Mouse (Mus musculus) heart, postnatal 36 days (tissue): ENCODE data around the gene Camk2g. TPM values are rescaled to one million over a fixed set of nuclear protein-coding genes. Genes with fewer than 3 reads are reported as not detected.
"Not testable (repeated sequence)": the region's sequence is repeated elsewhere in the genome, so short reads cannot be mapped to it uniquely, and the experiment has no call there.

ENCODE experiments used
- DNase-seq, 2 experiments: peaks; one replicate each; pipeline ENCODE4 v3.0.0; 2021 to 2022
- intact Hi-C: fragments of 180-260 bp; cut with DNase I; formaldehyde crosslinking; loops from one replicate; pipeline ENCODE4 v1.15.1; 2025
- total RNA-seq, 2 experiments: library from RNA; stranded (reverse); gene quantifications; 2 replicates each; pipeline ENCODE4 v1.2.3; 2021

Camk2g gene
- total RNA-seq, 2 experiments from 2014 or later = 51.4 to 52.8 TPM

DNA sequence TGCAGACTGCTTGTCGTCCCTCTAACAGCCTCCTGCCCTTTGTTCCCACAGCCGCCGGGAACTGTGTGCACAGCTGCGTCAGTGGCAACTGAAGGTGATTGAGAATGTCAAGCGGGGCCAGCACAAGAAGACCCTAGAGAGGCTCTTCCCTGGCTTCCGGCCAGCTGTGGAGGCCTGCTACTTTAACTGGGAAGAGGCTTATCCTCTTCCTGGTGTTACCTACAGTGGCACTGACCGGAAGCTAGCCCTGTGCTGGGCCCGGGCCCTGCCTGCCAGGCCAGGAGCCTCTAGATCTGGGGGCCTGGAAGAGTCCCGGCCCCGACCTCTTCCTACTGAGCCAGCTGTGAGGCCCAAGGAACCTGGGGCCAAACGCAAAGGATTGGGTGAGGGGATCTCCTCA is 80.1 kb downstream of the Camk2g start:
- intact Hi-C loops = no loop called here

DNA sequence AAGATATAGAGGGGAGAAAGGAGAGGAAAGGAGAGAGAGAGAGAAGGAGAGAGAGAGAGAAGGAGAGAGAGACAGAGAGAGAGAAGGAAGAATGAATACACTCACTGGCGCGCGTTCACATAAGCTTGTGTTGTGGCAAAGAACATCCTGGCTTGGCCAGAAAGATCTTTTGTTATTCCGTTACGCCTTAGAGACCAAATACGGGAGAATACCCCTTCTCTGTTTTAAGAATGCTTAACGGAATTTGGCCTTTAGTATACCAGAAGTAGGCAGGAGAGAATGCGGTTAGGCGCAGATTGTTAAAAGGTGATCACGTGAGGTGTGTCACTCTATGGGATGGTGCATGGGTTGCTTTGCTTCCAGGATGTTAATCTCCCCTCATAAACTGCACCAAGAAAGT is 85.6 kb downstream of the Camk2g start:
- DNase-seq = no peak
- intact Hi-C loops = no loop called here

More for the DNA sequence above, 80.1 kb downstream of the Camk2g start:
- DNase-seq = no peak

DNA sequence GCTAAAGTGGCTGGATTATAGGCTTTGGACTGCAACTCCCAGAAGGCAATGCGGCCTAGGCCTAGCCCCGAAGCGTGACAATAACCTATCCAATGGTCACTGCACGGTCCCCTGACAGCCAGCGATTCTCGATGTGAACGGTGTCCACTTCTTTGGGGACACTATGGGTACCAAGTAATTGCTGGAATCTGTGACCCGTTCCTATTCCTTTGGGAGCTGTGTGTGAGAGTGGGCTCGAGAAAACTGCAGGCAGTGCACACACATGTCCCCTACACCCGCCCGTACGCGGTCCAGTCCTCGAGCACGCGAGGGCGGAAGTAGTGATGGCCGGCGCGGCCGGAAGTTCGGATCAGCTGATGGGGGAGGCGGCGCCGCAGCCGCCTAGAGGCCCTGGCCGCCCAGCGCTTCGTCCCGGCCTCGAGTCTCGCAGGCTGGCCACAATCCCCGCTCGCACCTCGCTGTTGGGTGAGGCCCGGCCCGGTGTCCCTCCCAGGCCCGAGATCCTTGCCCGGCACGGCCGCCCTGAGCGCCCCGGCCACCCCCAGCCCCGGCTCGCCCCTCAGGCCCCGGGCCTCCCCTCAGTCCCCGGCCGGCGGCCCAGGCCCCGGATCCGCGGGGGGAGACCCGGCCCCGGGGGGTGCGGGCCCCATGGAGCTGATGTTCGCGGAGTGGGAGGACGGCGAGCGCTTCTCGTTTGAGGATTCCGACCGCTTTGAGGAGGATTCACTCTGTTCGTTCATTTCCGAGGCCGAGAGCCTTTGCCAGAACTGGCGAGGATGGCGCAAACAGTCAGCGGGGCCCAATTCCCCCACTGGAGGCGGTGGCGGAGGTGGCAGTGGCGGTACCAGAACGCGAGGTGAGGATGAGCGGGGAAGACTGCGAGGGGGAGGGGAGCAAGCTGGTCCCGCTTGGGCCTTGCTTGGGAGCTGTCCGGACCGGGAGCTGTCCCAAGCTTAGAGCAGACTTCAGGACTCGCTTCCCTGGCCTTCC is 86.4 kb downstream of the Camk2g start, which contains the start of gene Zswim8:
TSS of gene Zswim8 (plus strand) at position 352 of the 990 bp plus-strand sequence.
- intact Hi-C loops = no loop called here
- DNase-seq = peak; percentile 87 to 94

DNA sequence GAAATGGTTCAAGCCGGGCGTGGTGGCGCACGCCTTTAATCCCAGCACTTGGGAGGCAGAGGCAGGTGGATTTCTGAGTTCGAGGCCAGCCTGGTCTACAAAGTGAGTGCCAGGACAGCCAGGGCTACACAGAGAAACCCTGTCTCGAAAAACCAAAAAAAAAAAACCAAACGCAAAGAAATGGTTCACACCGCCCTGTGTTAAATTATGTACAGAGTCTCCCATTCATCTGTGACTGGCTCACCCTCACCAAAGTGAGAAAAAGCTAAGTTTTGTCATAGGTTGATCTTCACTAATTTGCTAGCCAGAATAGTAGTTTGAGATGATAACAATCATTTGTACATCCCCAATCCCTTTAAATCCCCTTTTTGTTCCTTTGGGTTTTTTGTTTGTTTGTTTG is 90.4 kb downstream of the Camk2g start:
- intact Hi-C loops, DNase-seq: not testable (repeated sequence)

DNA sequence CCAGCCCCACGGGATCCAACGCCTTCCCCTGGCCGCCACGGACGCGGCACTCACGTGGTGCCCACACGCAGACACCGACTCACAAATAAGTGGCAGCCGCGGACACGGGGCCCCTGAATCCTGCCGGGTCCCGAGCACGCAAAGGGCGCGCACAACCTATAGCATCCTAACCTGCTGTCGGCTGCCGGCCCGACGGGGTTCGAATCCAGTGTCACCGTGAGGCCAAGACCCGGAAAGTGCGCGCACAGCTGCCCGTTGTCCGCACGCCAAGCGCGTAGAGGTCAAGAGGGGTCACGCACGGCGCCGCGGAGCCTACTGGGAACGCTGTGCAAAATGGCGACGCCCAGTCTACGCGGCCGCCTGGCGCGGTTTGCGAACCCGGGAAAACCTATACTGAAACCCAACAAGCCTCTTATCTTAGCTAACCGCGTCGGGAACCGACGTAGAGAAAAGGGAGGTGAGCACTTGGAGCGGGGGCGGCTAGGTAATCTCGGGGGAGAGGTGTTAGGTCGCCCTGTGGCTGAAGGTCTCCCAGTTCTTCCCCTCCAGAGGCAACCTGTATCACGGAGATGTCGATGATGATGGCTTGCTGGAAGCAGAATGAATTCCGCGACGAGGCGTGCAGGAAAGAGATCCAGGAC is 91.0 kb downstream of the Camk2g start, which contains the start of gene Chchd1:
TSS of gene Chchd1 (plus strand) at position 266 of the 641 bp plus-strand sequence.
- intact Hi-C loops = no loop called here
- peak; percentile 95 for DNase-seq

DNA sequence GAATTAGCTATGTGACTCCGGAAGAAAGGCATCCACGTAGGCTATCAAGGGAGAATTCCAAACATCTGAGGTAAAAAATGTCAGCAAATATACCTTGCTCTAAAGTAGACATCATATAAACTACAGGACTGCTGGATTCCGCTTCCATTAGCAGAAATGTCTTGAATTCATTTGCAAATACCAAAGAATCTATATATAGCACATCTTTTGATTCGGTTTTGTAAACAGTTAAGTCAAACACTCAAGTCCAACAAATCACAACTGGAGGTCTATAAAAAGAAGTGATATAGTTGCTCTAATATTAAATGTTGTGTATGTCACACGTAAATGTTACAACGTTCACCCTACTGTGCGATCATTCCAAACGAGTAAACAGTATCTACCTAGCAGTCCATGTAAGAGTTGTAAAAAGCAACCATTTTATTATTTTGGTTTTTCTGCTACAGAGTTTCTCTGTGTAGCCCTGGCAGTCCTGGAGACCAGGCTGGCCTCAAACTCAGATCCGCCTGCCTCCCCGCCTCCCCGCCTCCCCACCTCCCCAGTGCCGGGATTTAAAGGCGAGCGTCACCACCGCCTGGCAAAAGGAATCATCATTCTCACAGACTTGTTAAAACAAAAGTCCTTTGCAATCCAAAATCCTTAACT is 91.7 kb downstream of the Camk2g start:
- no peak for DNase-seq
- intact Hi-C loops = no loop called here

DNA sequence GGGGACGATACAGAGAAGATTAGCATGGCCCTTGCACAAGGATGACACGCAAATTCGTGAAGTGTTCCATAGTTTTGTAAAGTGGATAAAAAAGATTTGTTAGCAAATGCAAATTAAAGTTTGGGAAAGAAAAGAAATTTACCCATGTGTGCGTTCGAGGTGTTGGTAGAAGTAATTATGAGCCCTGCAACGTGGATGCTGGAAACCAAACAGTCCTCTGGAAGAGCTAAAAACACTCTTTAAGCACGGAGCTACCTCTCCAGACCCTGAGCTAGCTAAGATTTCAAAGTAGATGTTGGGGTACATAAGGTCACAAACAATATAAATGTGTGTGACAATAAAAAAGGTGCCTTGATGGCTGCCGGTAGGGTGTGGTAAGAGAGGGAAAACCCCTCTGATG is 92.3 kb downstream of the Camk2g start:
- DNase-seq = no peak
- intact Hi-C loops = no loop called here

DNA sequence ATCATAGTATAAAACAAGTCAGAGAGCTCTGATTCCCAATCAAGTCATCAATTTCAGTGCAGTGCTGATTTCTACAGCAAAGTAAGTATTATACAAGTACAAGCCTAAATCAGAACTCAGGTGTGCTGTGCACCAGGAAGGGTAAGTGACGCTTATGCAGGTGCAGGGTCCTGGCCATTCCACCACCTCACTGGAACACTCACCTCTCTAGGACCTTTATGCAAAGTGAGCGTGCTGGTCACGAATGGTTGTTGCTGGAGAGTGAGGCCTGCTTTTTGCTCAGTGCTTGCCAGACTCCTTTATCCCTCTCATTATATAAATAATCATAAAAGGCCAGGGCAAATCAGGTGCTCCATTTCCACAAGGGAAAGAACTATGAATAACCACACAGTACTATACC is 93.5 kb downstream of the Camk2g start:
- intact Hi-C loops = no loop called here
- DNase-seq = no peak

DNA sequence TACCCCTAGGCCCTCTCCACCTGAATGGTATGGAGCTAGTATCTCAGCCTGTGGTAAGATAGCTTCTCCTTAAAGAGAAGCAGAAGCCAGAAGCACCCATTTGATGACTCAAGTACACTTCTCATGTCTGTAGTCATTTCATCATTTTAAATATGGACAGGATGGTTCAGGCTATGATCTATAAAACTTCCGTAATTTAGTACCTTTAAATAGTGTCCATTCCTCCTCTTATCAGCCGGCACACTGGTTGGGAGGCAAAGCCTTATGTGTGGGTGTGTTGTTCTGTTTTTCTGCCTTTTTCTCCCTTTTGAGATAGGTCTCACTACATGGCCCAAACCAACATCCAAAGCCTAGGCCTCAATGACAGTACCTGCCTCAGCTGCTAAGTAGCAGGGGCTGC is 95.4 kb downstream of the Camk2g start:
- intact Hi-C loops = no loop called here
- DNase-seq = no peak

DNA sequence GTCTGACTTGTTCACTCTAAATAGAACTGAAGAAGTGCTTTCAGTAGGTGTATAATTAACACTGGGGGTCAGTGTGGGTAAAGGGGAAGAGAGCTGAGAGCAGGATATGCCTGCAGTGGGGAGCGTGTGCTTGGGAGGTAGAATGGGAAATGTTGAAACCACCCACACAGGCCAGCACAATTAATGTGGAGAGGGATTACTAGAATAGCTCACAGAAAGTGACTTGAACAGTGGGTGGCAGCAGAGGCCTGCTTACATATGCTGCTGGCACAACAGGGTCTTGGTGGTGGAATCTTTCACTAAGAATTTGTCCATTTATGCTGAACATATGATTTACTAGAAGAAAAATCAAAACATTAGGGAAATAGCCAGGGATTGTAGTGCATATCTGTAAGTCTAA is 96.9 kb downstream of the Camk2g start:
- intact Hi-C loops = no loop called here
- DNase-seq = peak; percentile 35 to 36

DNA sequence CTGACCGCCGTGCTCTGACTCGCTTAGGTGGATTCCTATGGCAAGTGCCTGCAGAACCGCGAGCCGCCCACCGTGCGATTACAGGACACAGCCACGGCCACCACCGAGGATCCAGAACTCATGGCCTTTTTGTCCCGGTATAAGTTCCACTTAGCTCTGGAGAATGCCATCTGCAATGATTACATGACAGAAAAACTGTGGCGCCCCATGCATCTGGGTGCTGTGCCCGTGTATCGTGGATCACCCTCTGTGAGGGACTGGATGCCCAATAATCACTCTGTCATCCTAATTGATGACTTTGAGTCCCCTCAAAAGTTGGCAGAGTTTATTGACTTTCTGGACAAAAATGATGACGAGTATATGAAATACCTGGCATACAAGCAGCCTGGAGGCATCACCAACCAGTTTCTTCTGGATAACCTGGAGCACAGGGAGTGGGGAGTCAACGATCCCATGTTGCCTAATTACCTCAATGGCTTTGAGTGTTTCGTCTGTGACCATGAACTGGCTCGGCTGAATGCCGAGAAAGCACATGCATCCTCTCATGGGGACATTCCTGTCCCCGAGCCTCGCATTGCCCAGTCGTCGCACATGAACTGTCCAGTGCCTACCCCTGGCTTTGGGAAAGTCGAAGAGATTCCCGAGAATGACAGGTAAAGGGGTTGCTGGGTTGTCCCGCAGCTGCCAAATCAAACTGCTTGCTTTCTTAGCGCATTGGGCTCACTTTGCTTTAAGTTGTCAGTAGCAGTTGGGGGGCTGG is 97.9 kb downstream of the Camk2g start:
- intact Hi-C loops = no loop called here
- peak in 1 of 2 experiments; percentile 30 for DNase-seq

DNA sequence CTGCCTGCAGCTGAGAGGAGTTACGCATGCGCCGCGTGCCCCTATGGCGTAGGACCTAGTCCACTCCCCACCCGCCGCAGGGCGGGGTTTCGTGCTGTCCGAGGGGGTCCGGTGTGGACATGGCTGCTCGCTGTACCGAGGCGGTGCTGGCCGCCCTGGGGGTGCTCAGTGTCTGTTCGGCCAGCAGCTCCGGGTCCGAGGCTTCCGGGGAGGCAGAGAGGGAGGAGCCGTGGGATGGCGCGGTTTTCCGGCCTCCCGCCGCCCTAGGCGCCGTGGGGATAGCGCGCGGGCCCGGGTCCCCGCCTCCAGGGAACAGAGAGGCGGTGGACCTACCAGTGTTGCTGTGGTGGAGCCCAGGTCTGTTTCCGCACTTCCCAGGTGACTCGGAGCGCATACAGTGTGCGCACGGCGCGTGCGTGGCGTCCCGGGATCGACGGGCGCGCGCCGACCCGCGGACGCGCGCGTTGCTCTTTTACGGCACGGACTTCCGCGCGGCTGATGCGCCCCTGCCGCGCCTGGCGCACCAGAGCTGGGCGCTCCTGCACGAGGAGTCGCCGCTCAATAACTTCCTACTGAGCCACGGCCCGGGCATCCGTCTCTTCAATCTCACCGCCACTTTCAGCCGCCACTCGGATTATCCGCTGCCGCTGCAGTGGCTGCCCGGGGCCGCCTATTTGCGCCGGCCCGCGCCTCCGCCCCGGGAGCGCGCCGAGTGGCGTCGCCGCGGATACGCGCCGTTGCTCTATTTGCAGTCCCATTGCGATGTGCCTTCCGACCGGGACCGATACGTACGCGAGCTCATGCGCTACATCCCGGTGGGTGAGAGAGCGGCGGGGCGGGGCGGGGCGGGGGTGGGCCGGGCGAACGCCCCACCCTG is 98.8 kb downstream of the Camk2g start, which contains the start of gene Fut11:
TSS of gene Fut11 (plus strand) at position 85 of the 877 bp plus-strand sequence.
- DNase-seq = peak; percentile 84 to 85
- intact Hi-C loops = loop anchor here (5.0 kb wide), 1 partner anchor 53 kb away; the partner anchor contains the start of gene Usp54

DNA sequence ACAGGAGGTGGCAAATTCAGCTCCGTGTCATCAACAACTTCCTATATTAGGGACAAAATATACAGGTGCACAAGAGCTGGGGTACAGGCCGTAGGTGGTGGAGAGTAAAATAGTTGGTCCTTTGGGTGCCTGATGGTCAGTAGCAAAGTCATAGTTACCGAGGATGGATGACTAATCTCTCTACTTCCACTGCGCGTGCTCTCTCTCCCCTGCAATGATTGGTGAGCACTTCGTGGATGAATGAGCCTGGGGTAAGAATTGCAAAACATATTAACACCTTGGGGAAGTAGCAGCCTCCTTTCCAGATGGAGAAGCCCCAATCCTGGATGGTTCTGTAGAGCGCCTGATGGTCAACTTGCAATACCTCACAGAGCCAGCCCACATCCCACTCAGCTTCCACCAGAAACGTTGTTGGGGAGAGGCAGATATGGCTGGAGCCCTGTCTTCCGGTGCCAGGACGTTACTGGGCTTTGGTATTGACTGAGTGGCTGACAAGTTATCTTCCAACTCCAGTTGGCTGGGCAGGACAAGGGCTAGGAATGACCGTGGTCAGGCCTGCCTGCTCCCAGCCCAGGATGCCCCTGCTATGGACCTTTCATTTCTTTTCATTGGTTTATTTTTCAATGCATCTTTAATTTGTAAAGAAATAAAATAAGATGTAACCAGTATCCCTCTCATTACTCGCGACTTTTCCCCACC is 99.6 kb downstream of the Camk2g start:
- intact Hi-C loops = loop anchor here (5.0 kb wide), 1 partner anchor 52 kb away; the partner anchor contains the start of gene Usp54
- peak in 1 of 2 experiments; percentile 23 for DNase-seq

DNA sequence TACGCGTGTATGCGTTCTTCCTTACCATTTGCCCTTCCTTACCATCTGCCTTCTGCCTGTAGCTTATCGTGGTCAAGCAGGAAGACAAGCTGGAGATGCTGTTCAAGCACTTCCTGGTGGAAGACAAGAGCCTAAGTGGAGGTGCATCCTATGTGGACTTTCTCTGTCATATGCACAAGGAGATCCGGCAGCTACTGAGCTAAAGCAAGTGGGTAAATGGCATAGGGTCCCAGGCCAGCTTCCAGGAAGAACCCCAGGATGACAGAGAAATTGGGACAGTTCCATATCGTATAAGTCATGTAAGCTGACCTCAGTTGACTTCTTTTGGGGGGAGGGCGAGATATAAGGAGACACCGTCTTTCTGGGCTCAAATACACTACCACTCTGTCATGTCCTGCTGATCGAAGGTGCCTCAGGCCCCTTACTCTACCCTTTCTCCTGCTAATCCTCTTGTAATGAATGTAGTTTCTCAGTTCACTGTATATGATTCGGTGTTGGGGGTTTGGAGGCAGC is 100.2 kb downstream of the Camk2g start:
- intact Hi-C loops = loop anchor here (2.0 to 5.0 kb wide), 2 partner anchors 19 to 51 kb away; partner anchors contain the start of genes Sec24c and Usp54

DNA sequence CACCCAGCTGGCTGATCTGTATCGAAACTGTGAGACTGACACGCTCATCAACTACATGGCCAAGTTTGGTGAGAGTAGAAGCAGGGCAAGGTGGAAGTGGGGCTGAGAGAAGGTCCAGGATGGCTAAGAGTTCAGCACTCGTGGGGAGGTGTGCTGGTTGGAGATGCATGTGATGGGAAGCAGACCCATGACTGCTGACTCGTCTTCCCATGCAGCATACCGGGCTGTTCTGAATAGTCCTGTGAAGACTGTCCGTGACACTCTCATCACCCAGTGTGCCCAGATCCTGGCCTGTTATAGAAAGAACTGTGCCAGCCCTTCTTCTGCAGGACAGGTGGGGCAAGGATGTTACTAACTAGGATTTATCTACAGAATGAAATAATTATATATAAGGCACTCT is 102.1 kb downstream of the Camk2g start:
- DNase-seq = no peak
- intact Hi-C loops = loop anchor here (2.0 to 5.0 kb wide), 2 partner anchors 17 to 49 kb away; partner anchors contain the start of genes Sec24c and Usp54

More for the DNA sequence above, 100.2 kb downstream of the Camk2g start:
- no peak for DNase-seq

DNA sequence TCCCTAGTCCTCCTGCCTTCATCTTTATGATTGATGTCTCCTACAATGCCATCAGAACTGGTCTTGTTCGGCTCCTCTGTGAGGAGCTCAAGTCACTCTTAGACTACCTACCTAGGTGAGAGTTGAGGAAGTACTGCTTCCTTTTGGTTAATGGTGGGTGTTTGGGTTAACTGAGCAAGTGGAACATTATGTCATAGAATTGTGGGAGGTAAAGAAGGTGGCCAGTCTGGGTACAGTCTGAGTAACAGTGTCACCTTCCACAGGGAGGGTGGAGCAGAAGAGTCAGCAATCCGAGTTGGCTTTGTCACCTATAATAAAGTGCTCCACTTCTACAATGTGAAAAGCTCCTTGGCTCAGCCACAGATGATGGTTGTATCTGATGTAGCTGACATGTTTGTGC is 104.9 kb downstream of the Camk2g start:
- DNase-seq = no peak
- intact Hi-C loops = no loop called here

DNA sequence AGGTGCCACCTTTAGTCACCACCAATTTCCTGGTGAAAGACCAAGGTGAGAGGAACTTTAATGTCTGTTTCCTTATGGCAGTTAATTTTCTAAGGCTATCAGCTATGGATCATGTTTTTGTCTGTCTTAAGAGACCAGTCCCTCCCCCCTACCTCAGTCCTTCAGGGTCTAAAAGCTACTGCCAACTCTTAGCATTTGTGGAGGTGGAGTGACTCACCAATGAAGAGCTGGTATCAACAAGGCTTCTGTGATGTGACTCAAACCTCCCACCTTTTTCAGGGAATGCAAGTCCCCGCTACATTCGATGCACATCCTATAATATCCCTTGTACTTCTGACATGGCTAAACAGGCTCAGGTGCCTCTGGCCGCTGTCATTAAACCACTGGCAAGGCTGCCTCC is 107.3 kb downstream of the Camk2g start:
- DNase-seq = no peak
- intact Hi-C loops = no loop called here
